Mouse (Mus musculus) frontal cortex, adult 2 months (tissue): ENCODE measurements around the gene Hoxd9. TPM values are rescaled to one million over a fixed set of nuclear protein-coding genes. Genes with fewer than 3 reads are reported as not detected.

Source experiments
- DNase-seq, 2 experiments: peaks; one replicate each; pipeline ENCODE4 v3.0.0; 2022; ENCODE audit warnings: low spot score in 1 of 2; ENCODE audit errors: extremely low spot score in 1 of 2
- polyA plus RNA-seq: library from polyadenylated mRNA; depleted of rRNA; stranded (reverse); fragments of >200 nt; gene quantifications from 2 replicates; pipeline ENCODE4 v1.2.3, GENCODE M21; 2012

Hoxd9 gene
- polyA plus RNA-seq, 1 experiment: 0.04 TPM

GRCm38 (mm10) chr2:74668370-74669229 is 28.9 kb upstream of the Hoxd9 start:
- DNase-seq: no peak

GRCm38 (mm10) chr2:74669230-74669578 is 28.3 kb upstream of the Hoxd9 start:
- DNase-seq: no peak

- no peak for DNase-seq
Observed at GRCm38 (mm10) chr2:74669650-74670235, 27.8 kb upstream of the Hoxd9 start.

- DNase-seq: no peak
Observed at GRCm38 (mm10) chr2:74670632-74671188, 26.8 kb upstream of the Hoxd9 start.

DNA sequence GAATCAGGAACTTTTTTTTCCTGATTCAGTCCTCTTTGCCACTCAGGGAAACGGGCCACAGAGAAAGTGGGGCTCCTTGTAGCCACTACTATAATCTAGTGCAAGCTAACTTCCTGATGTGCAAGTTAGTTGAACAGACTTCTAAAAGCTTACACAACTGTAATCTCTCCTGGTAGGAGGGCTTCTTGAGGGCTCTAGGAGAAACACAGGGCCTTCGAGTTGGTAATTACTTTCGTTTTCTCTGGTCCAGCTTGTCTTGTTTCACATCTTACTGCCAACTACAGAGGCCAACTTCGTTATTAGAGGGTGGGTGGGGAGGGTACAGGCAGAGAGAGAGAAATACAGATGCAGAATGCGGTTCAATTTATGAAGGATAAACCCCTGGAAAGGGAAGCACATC is 25.7 kb upstream of the Hoxd9 start:
- no peak for DNase-seq

GRCm38 (mm10) chr2:74672481-74673362 is 24.8 kb upstream of the Hoxd9 start:
- DNase-seq: no peak

DNA sequence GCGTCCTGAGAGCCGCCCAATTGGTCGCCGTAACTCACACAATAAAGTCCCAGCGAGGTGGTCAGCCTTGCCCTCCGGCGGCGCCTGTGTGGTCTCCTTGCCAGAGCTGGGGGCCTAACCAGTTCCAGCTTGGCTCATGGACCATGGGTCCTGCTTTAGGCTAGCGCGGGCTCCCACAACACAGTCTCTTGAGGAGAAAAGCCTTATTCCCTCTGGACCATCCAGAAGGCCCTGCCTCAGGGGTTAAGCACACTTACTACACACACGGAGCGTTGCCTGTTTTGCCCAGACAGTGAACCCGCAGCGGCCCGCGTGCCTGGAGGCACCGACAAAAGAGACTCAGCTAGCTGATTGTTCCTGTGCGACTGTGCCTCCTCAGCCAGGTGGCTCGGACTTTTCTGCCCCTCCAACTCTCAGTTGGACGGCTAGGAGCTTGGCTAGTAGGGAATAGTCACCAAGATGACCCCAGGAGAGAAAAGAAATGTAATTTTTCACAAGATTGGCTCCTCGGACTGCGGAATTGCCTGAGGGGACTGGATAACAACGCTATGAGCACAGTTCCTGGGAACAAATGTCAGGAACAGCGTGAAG is 23.6 kb upstream of the Hoxd9 start:
- DNase-seq: no peak

DNA sequence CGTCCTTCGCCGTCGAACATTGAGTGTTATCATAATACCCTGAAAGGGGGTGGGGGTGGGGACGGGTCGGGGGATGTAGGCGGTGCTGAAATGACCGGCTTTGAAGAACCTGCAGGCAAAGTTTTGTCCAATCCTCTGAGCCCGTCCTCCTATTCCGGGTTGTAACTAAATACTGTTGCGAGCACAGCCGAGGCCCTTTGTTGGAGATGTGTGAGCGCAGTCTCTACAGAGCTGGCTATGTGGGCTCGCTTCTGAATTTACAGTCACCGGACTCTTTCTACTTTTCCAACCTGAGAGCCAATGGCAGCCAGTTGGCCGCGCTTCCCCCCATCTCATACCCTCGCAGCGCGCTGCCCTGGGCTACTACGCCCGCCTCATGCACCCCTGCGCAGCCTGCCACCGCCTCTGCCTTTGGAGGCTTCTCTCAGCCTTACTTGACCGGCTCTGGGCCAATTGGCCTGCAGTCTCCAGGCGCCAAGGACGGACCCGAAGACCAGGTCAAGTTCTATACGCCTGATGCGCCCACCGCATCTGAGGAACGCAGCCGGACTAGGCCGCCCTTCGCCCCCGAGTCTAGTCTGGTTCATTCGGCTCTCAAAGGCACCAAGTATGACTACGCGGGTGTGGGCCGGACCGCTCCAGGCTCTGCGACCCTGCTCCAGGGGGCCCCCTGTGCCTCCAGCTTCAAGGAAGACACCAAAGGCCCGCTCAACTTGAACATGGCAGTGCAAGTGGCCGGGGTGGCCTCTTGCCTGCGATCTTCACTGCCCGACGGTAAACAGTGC is 22.5 kb upstream of the Hoxd9 start, which contains the start of gene Hoxd12:
Gene Hoxd12, plus strand, starts transcription at position 133 of the 785 bp plus-strand sequence.
- no peak for DNase-seq

DNA sequence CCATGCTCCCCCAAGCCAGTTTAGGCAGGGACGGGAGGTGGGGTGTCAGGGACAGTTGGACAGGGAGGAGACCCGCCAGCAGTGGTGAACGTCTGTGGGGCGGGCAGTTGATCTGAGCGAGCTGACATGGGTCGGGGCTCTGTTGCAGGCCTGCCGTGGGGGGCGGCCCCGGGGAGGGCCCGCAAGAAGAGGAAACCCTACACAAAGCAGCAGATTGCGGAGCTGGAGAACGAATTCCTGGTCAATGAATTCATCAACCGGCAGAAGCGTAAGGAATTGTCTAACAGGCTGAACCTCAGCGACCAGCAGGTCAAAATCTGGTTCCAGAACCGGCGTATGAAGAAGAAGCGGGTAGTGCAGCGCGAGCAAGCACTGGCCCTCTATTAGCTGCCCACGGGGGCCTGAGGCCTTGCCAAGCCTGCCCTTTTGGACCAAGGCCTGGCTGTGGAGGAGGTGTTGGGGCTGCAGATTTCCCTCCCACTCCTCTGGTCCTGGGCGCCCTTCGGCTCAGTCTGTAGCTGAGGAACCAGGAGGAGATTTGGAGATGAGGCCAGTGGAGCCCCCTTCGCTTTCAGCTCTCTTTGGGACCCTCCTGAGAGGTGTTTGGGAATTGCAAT is 21.8 kb upstream of the Hoxd9 start:
- no peak for DNase-seq

- DNase-seq: no peak
Observed at GRCm38 (mm10) chr2:74676376-74677052, 21.0 kb upstream of the Hoxd9 start.

GRCm38 (mm10) chr2:74677106-74677505 is 20.4 kb upstream of the Hoxd9 start:
- DNase-seq: no peak

- no peak for DNase-seq
Observed at GRCm38 (mm10) chr2:74678891-74679595, 18.5 kb upstream of the Hoxd9 start, which contains the start of gene Hoxd11. Gene Hoxd11, plus strand, starts transcription at chr2:74679557.

DNA sequence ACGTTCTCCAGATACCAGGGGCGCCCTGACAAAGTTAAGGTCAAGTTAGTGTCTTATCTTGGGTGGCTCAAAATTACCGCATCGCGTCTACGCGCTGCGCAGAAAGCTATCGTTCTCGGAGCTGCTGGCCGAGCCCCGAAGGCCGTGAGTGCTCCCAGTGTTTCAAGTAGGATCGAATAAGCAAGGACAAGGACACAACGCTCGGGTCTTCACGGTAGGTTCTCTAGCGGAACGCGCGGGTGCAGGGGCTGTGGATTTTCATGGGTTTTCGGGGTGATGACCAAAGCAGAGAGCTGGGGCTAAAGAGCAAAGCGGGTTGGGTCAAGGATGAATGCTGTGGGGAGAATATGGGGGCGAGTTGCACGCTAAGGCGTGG is 17.9 kb upstream of the Hoxd9 start:
- no peak for DNase-seq

DNA sequence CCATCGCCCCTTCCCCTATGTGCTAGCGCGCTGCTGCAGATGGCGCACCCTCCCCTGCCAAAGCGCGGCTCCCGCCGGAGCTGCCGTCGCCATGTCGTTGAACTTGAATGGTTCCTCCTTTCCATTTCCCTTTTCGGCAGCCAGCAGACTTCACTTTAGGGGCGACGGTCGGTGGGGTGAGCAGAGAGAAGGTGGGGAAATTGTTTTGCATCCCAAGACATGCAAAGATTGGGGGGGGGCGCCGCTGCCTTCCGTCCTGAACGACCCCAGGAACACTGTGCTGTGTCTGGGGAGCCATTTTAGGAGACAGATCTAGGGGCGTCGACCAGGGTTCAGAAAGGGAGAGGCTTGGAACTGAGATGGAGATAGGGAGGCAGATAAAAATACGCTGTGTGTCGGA is 17.5 kb upstream of the Hoxd9 start:
- no peak for DNase-seq

- no peak for DNase-seq
Observed at GRCm38 (mm10) chr2:74680561-74681398, 16.7 kb upstream of the Hoxd9 start.

GRCm38 (mm10) chr2:74681594-74682531 is 15.7 kb upstream of the Hoxd9 start:
- DNase-seq: no peak
